Mouse (Mus musculus) lung, postnatal 0 days (tissue): Measurements from ENCODE around the gene Arpc2. TPM values are rescaled to one million over a fixed set of nuclear protein-coding genes. Genes with fewer than 3 reads are reported as not detected.
A peak's percentile ranks its signal among the peaks of the same experiment; 100 is the strongest.

ENCODE experiments used
- ATAC-seq: fragments of 200-750 bp; cut with Nextera tagmentation; 2 replicates; pipeline ENCODE4 v1.8.0; 2017; ENCODE audit warnings: moderate library complexity
- DNase-seq: peaks from one replicate; pipeline ENCODE4 v3.0.0-alpha.2; 2016; ENCODE audit warnings: low spot score
- H3K27ac ChIP-seq: fragments of 300-500 bp; sonication (generic); 2 replicates; pipeline ENCODE4 v1.5.1; 2014; ENCODE audit warnings: antibody characterized with exemption, mild to moderate bottlenecking, low read length, mixed read lengths
- H3K27me3 ChIP-seq: fragments of 300-500 bp; sonication (generic); replicated peaks from 2 replicates; pipeline ENCODE4 v1.6.1; 2014; ENCODE audit warnings: low read length, mixed read lengths; ENCODE audit not compliant: insufficient read depth
- H3K36me3 ChIP-seq: fragments of 300-500 bp; sonication (generic); 2 replicates; pipeline ENCODE4 v1.6.1; 2014; ENCODE audit warnings: low read length, mixed read lengths; ENCODE audit not compliant: insufficient read depth
- H3K4me1 ChIP-seq: fragments of 300-500 bp; sonication (generic); 2 replicates; pipeline ENCODE4 v1.6.1; 2014; ENCODE audit warnings: antibody characterized with exemption, low read depth, low read length, mixed read lengths; ENCODE audit not compliant: insufficient read depth
- H3K4me2 ChIP-seq: fragments of 300-500 bp; sonication (generic); replicated peaks from 2 replicates; pipeline ENCODE4 v1.6.1; 2014; ENCODE audit warnings: low read depth, mild to moderate bottlenecking, low read length, moderate library complexity, mixed read lengths
- H3K4me3 ChIP-seq: fragments of 300-500 bp; sonication (generic); 2 replicates; pipeline ENCODE4 v1.5.1; 2014; ENCODE audit warnings: low read depth, low read length
- H3K9ac ChIP-seq: fragments of 300-500 bp; sonication (generic); replicated peaks from 2 replicates; pipeline ENCODE4 v1.6.1; 2014; ENCODE audit warnings: low read depth, mild to moderate bottlenecking
- H3K9me3 ChIP-seq: fragments of 300-500 bp; sonication (generic); 2 replicates; pipeline ENCODE4 v1.6.1; 2016; ENCODE audit warnings: low read length, mixed read lengths
- CTCF ChIP-seq: IDR thresholded peaks from 2 replicates; pipeline ENCODE4 v1.5.1; 2016; ENCODE audit warnings: antibody characterized with exemption, mild to moderate bottlenecking
- EP300 ChIP-seq: IDR thresholded peaks from 2 replicates; pipeline ENCODE4 v1.6.1; 2016; ENCODE audit warnings: antibody characterized with exemption, mild to moderate bottlenecking, control low read depth
- WGBS: fragments of 180-500 bp; shearing (Covaris S2); extraction: QIAGEN DNeasy Blood & Tissue Kit; methylation state at CpG from one replicate; pipeline ENCODE4 v1.1.7; 2014; 5-methylcytosine and 5-hydroxymethylcytosine counted together
- polyA plus RNA-seq: library from polyadenylated mRNA; unstranded; fragments of >200 nt; fragmentation: Nextera tagmentation; extraction: Ambion mirVana; gene quantifications from 2 replicates; pipeline ENCODE4 v1.2.1, GENCODE M21; 2015

The Arpc2 gene
- polyA plus RNA-seq, 1 experiment from 2014 or later: 465 TPM

GRCm38 (mm10) chr1:74288327-74288726, 52.4 kb downstream of the Arpc2 start:
- Histone ChIP-seq H3K9me3 (no peaks in the 10 kb centered on the region), H3K4me2 (no peak overlapping the region), H3K27me3 (no peaks in the 10 kb centered on the region), H3K36me3 (peaks cover 36% of the 10 kb centered on the region; the same call in 1 of the 2 replicates), H3K4me3 (no peak overlapping the region), H3K27ac (peak overlapping the region; percentile 69), H3K4me1 (peaks cover 19% of the 10 kb centered on the region), H3K9ac (0 out of 2 replicates have a peak overlapping the region, but pooled peaks have one; percentile 5)
- ATAC-seq (no peak), DNase-seq (no peak)
- 70% methylated on average over 4 of the region's 4 CpGs for WGBS
- TF ChIP-seq CTCF (no peak), EP300 (no peak)

- ATAC-seq (no peak), DNase-seq (peak; percentile 42)
- Histone ChIP-seq H3K9me3 (no peaks in the 10 kb centered on the region), H3K9ac (no peak overlapping the region), H3K27me3 (no peaks in the 10 kb centered on the region), H3K4me3 (no peak overlapping the region), H3K36me3 (peaks cover 42% of the 10 kb centered on the region; the same call in 1 of the 2 replicates), H3K4me2 (no peak overlapping the region), H3K4me1 (peaks cover 27% of the 10 kb centered on the region), H3K27ac (peak overlapping the region; percentile 69)
- WGBS: 60% methylated on average over 9 of the region's 9 CpGs
- TF ChIP-seq EP300: peak; percentile 67
- no peak for TF ChIP-seq CTCF
These were observed 53.4 kb downstream of the Arpc2 start for GRCm38 (mm10) chr1:74289248-74289647.

- no peaks in the 10 kb centered on the region for H3K9me3 ChIP-seq
- no peaks in the 10 kb centered on the region for H3K27me3 ChIP-seq
- no peak overlapping the region for H3K4me2 ChIP-seq
- no peak for DNase-seq
- peak overlapping the region; percentile 63 for H3K27ac ChIP-seq
- H3K4me3 ChIP-seq: no peak overlapping the region
- no peak for ATAC-seq
- 76% methylated on average over 2 of the region's 2 CpGs for WGBS
- H3K36me3 ChIP-seq: peaks cover 42% of the 10 kb centered on the region; the same call in 1 of the 2 replicates
- H3K9ac ChIP-seq: no peak overlapping the region
- H3K4me1 ChIP-seq: peaks cover 30% of the 10 kb centered on the region
- TF ChIP-seq EP300 (no peak), CTCF (no peak)
These were observed 53.9 kb downstream of the Arpc2 start for GRCm38 (mm10) chr1:74289740-74290139.

- H3K9me3 ChIP-seq: no peaks in the 10 kb centered on the region
- ATAC-seq: no peak
- no peak overlapping the region for H3K9ac ChIP-seq
- H3K27me3 ChIP-seq: no peaks in the 10 kb centered on the region
- peak; percentile 27 for DNase-seq
- no peak overlapping the region for H3K4me2 ChIP-seq
- H3K27ac ChIP-seq: peak overlapping the region; percentile 63
- WGBS: 61% methylated on average over 5 of the region's 5 CpGs
- peaks cover 42% of the 10 kb centered on the region; the same call in 1 of the 2 replicates for H3K36me3 ChIP-seq
- no peak overlapping the region for H3K4me3 ChIP-seq
- peaks cover 34% of the 10 kb centered on the region for H3K4me1 ChIP-seq
- TF ChIP-seq CTCF (no peak), EP300 (no peak)
These were observed 54.3 kb downstream of the Arpc2 start for GRCm38 (mm10) chr1:74290141-74290540.

GRCm38 (mm10) chr1:74292331-74293020, 56.6 kb downstream of the Arpc2 start:
- H3K36me3 ChIP-seq: peaks cover 42% of the 10 kb centered on the region; the same call in 1 of the 2 replicates
- H3K4me2 ChIP-seq: no peak overlapping the region

GRCm38 (mm10) chr1:74293306-74293960, 57.5 kb downstream of the Arpc2 start:
- Histone ChIP-seq H3K9me3 (no peaks in the 10 kb centered on the region), H3K9ac (no peak overlapping the region), H3K4me2 (no peak overlapping the region), H3K27ac (peak overlapping the region; percentile 75), H3K36me3 (peaks cover 36% of the 10 kb centered on the region; the same call in 1 of the 2 replicates), H3K4me1 (peaks cover 57% of the 10 kb centered on the region), H3K27me3 (no peaks in the 10 kb centered on the region), H3K4me3 (no peak overlapping the region)
- no peak for ATAC-seq
- WGBS: 71% methylated on average over 8 of the region's 8 CpGs
- peak; percentile 25; the same call in 1 of the 2 replicates for TF ChIP-seq EP300
- no peak for TF ChIP-seq CTCF
- peak; percentile 55 for DNase-seq

More at GRCm38 (mm10) chr1:74292331-74293020, 56.6 kb downstream of the Arpc2 start:
- H3K4me1 ChIP-seq: peaks cover 48% of the 10 kb centered on the region
- H3K27ac ChIP-seq: no peak overlapping the region
- ATAC-seq (no peak), DNase-seq (no peak)
- H3K4me3 ChIP-seq: no peak overlapping the region
- 84% methylated on average over 11 of the region's 11 CpGs for WGBS
- TF ChIP-seq CTCF (no peak), EP300 (no peak)
- no peak overlapping the region for H3K9ac ChIP-seq
- no peaks in the 10 kb centered on the region for H3K27me3 ChIP-seq
- H3K9me3 ChIP-seq: no peaks in the 10 kb centered on the region
